Mouse (Mus musculus) liver, embryonic 11.5 days (tissue): ENCODE results near the gene Icam1. TPM values are rescaled to one million over a fixed set of nuclear protein-coding genes. Genes with fewer than 3 reads are reported as not detected.

Source experiments
- ATAC-seq: fragments of 200-750 bp; cut with Nextera tagmentation; replicated peaks from 2 replicates; pipeline ENCODE4 v1.8.0; 2017; ENCODE audit warnings: moderate number of reproducible peaks, mild to moderate bottlenecking, moderate TSS enrichment, moderate library complexity; ENCODE audit not compliant: low FRiP score
- DNase-seq: peaks from one replicate; pipeline ENCODE4 v3.0.0-alpha.2; 2017; ENCODE audit warnings: low spot score
- H3K27ac ChIP-seq: fragments of 300-500 bp; sonication (generic); 2 replicates; pipeline ENCODE4 v1.5.1; 2014; ENCODE audit warnings: mild to moderate bottlenecking, low read depth, low read length, control low read depth
- H3K27me3 ChIP-seq: fragments of 300-500 bp; sonication (generic); replicated peaks from 2 replicates; pipeline ENCODE4 v1.6.1; 2014; ENCODE audit warnings: low read length, mixed read lengths; ENCODE audit not compliant: control insufficient read depth, insufficient read depth
- H3K36me3 ChIP-seq: fragments of 300-500 bp; sonication (generic); 2 replicates; pipeline ENCODE4 v1.6.1; 2014; ENCODE audit warnings: mild to moderate bottlenecking, low read length, moderate library complexity, mixed read lengths; ENCODE audit not compliant: control insufficient read depth, insufficient read depth
- H3K4me1 ChIP-seq: fragments of 300-500 bp; sonication (generic); replicated peaks from 2 replicates; pipeline ENCODE4 v1.6.1; 2014; ENCODE audit warnings: low read length, mixed read lengths; ENCODE audit not compliant: control insufficient read depth, insufficient read depth
- H3K4me2 ChIP-seq: fragments of 300-500 bp; sonication (generic); 2 replicates; pipeline ENCODE4 v1.6.1; 2014; ENCODE audit warnings: mild to moderate bottlenecking, control low read depth, moderate library complexity
- H3K4me3 ChIP-seq: fragments of 300-500 bp; sonication (generic); 2 replicates; pipeline ENCODE4 v1.5.1; 2014; ENCODE audit warnings: low read depth, low read length, control low read depth
- H3K9ac ChIP-seq: fragments of 300-500 bp; sonication (generic); 2 replicates; pipeline ENCODE4 v1.6.1; 2014; ENCODE audit warnings: low read depth, low read length, control low read depth
- H3K9me3 ChIP-seq: fragments of 300-500 bp; sonication (generic); 2 replicates; pipeline ENCODE4 v1.6.1; 2016; ENCODE audit warnings: low read length, inconsistent platforms, mixed read lengths; ENCODE audit not compliant: control insufficient read depth
- WGBS: fragments of 180-500 bp; shearing (Covaris S2); extraction: QIAGEN DNeasy Blood & Tissue Kit; methylation state at CpG from one replicate; pipeline ENCODE4 v1.1.7; 2014; 5-methylcytosine and 5-hydroxymethylcytosine counted together
- polyA plus RNA-seq: library from polyadenylated mRNA; unstranded; fragments of >200 nt; fragmentation: Nextera tagmentation; extraction: Ambion mirVana; gene quantifications from 2 replicates; pipeline ENCODE4 v1.2.1, GENCODE M21; 2014

Gene Icam1
- polyA plus RNA-seq, 1 experiment from 2014 or later, result 12.2 TPM

- Histone ChIP-seq H3K27ac (peak within 1 kb of the TSS; percentile 85), H3K9ac (peak within 1 kb of the TSS; percentile 75), H3K4me1 (peaks cover 29% of the 10 kb centered on the region), H3K36me3 (no peaks in the 10 kb centered on the region), H3K4me2 (peak within 1 kb of the TSS; percentile 98), H3K27me3 (no peaks in the 10 kb centered on the region), H3K4me3 (peak within 1 kb of the TSS; percentile 83), H3K9me3 (no peaks in the 10 kb centered on the region)
- WGBS, result under 1% methylated on average over 42 of the region's 47 CpGs
- ATAC-seq (peak; percentile 74), DNase-seq (peak; percentile 86)
Observed at GRCm38 (mm10) chr9:20976216-20976960, 39.4 kb upstream of the Icam1 start, which contains the start of gene S1pr2. Gene S1pr2, minus strand, starts transcription at chr9:20976781.

- no peak for ATAC-seq
- no peak overlapping the region; the same call in 1 of the 2 replicates for H3K27ac ChIP-seq
Observed at GRCm38 (mm10) chr9:20976961-20977689, 38.7 kb upstream of the Icam1 start.

GRCm38 (mm10) chr9:20978409-20979095, 37.2 kb upstream of the Icam1 start:
- Histone ChIP-seq H3K27me3 (no peaks in the 10 kb centered on the region), H3K36me3 (no peaks in the 10 kb centered on the region), H3K9ac (no peak overlapping the region), H3K9me3 (no peaks in the 10 kb centered on the region), H3K4me3 (no peak overlapping the region), H3K4me1 (peaks cover 28% of the 10 kb centered on the region), H3K27ac (no peak overlapping the region), H3K4me2 (no peak overlapping the region)
- WGBS, result 59% methylated on average over 10 of the region's 10 CpGs
- no peak for ATAC-seq
- no peak for DNase-seq

More at GRCm38 (mm10) chr9:20976961-20977689, 38.7 kb upstream of the Icam1 start:
- Histone ChIP-seq H3K27me3 (no peaks in the 10 kb centered on the region), H3K4me1 (peaks cover 29% of the 10 kb centered on the region), H3K36me3 (no peaks in the 10 kb centered on the region), H3K4me2 (peak overlapping the region; percentile 98), H3K9me3 (no peaks in the 10 kb centered on the region), H3K9ac (peak overlapping the region; percentile 75), H3K4me3 (peak overlapping the region; percentile 83)
- 6% methylated on average over 4 of the region's 4 CpGs for WGBS
- DNase-seq, result no peak

GRCm38 (mm10) chr9:20979181-20979580, 36.6 kb upstream of the Icam1 start:
- no peak for DNase-seq
- Histone ChIP-seq H3K9ac (no peak overlapping the region), H3K4me2 (no peak overlapping the region), H3K4me3 (no peak overlapping the region), H3K27ac (no peak overlapping the region), H3K4me1 (peaks cover 26% of the 10 kb centered on the region), H3K9me3 (no peaks in the 10 kb centered on the region), H3K36me3 (no peaks in the 10 kb centered on the region), H3K27me3 (no peaks in the 10 kb centered on the region)
- 57% methylated on average over 5 of the region's 5 CpGs for WGBS
- no peak for ATAC-seq

- H3K36me3 ChIP-seq, result no peaks in the 10 kb centered on the region
- no peaks in the 10 kb centered on the region for H3K27me3 ChIP-seq
- 88% methylated on average over 7 of the region's 7 CpGs for WGBS
- H3K4me3 ChIP-seq, result no peak overlapping the region
- no peak for DNase-seq
- no peak overlapping the region for H3K9ac ChIP-seq
- peaks cover 22% of the 10 kb centered on the region for H3K4me1 ChIP-seq
- no peak overlapping the region for H3K27ac ChIP-seq
- no peaks in the 10 kb centered on the region for H3K9me3 ChIP-seq
- no peak for ATAC-seq
- no peak overlapping the region for H3K4me2 ChIP-seq
Observed at GRCm38 (mm10) chr9:20979769-20980168, 36.0 kb upstream of the Icam1 start.

- Histone ChIP-seq H3K27ac (no peak overlapping the region), H3K36me3 (no peaks in the 10 kb centered on the region), H3K27me3 (no peaks in the 10 kb centered on the region), H3K4me3 (no peak overlapping the region), H3K9ac (no peak overlapping the region), H3K4me1 (peaks cover 8% of the 10 kb centered on the region), H3K4me2 (no peak overlapping the region), H3K9me3 (no peaks in the 10 kb centered on the region; the same call in 1 of the 2 replicates)
- no peak for DNase-seq
- 78% methylated on average over 3 of the region's 3 CpGs for WGBS
- no peak for ATAC-seq
Observed at GRCm38 (mm10) chr9:20982171-20982570, 33.6 kb upstream of the Icam1 start.

- ATAC-seq (no peak), DNase-seq (no peak)
- Histone ChIP-seq H3K4me2 (no peak overlapping the region), H3K9ac (no peak overlapping the region; the same call in 1 of the 2 replicates), H3K9me3 (no peaks in the 10 kb centered on the region; the same call in 1 of the 2 replicates), H3K27me3 (no peaks in the 10 kb centered on the region), H3K27ac (no peak overlapping the region), H3K4me1 (peaks cover 8% of the 10 kb centered on the region), H3K36me3 (no peaks in the 10 kb centered on the region), H3K4me3 (no peak overlapping the region)
- WGBS, result 29% methylated on average over 5 of the region's 5 CpGs
Observed at GRCm38 (mm10) chr9:20983169-20983568, 32.6 kb upstream of the Icam1 start.

- H3K9ac ChIP-seq, result no peak overlapping the region
- peaks cover 6% of the 10 kb centered on the region for H3K4me1 ChIP-seq
- DNase-seq (no peak), ATAC-seq (no peak)
- H3K4me3 ChIP-seq, result no peak overlapping the region
- 63% methylated on average over 15 of the region's 15 CpGs for WGBS
- H3K4me2 ChIP-seq, result no peak overlapping the region
- no peaks in the 10 kb centered on the region for H3K27me3 ChIP-seq
- no peaks in the 10 kb centered on the region; the same call in 1 of the 2 replicates for H3K9me3 ChIP-seq
- no peaks in the 10 kb centered on the region for H3K36me3 ChIP-seq
- H3K27ac ChIP-seq, result no peak overlapping the region
Observed at GRCm38 (mm10) chr9:20986952-20987686, 28.7 kb upstream of the Icam1 start.
